Mouse (Mus musculus) B cell, adult (primary cell): ENCODE measurements around the gene Pabpn1l. TPM values are rescaled to one million over a fixed set of nuclear protein-coding genes. Genes with fewer than 3 reads are reported as not detected.

Experiments
- total RNA-seq: library from RNA; stranded (reverse); gene quantifications from 4 replicates; pipeline ENCODE4 v1.2.4, GENCODE M21; 2023; ENCODE audit not compliant: inconsistent age

Gene Pabpn1l
- total RNA-seq, result 0.48 TPM in 1 of 4 replicates, not detected in the others

DNA sequence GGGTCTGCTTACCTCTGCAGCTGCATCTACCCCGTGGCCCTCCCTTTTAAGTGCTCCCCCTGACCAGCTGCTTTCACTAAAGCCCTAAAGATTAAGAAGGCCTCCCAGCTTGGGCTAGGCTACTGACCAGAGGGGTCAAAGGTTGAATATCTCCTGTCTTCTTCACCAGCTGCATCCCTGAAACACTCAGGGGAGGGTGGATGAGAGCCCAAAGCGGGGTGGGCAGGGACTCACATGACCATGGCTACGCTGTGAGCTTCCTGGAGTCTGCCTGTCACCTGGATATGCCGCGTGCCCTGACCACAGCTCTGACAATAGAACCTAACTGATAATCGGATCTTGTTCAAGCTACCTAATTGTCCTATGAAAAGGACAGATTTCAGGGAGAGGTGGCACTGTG is at the start of gene Pabpn1l:
Gene Pabpn1l, minus strand, starts transcription at position 13 of the 400 bp plus-strand sequence.

DNA sequence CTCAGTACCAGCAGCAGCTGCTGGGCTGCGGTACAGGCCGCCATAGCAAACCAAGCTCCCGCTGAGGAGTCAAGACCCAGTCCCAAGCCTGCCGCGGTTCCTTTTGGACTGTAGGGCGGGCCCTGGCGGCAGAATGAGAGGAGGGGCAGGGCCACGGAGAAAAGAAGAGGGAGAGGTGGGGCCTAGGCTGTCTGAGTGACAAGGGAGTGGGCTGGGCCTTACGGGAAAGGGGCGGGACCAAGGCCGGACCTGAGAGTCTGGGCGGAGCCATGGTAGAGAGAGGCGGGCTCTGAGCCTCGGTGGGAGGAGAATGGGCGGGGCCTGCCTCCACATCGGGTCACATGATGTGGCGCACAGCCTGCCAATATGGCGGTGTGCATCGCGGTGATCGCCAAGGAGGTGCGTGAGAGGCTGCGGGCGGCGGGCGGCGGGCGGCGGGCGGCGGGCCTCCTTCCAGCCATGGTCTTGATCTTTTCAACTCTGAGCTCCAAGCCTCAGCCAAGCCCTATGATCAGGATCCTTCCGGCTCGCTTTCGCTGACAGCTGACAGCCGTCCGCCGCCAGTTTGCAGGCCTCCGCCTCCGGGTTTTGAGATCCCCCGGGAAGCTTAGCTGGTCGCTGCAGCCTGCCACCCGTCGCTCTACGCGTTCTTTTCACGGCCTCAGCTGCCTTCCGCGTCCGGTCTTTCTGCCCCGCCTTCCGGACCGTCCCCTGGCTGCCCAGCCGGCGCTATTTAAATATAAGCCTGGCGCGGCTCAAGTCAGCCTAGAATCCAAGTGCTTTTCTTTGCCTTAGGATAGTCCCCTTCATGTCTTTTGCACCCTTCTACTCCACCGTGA is 11.0 kb downstream of the Pabpn1l start, which contains the start of the genes Galns and Trappc2l:
Gene Galns, minus strand, starts transcription at position 169 of the 839 bp plus-strand sequence.
Gene Trappc2l, plus strand, starts transcription at position 346 of the 839 bp plus-strand sequence.

DNA sequence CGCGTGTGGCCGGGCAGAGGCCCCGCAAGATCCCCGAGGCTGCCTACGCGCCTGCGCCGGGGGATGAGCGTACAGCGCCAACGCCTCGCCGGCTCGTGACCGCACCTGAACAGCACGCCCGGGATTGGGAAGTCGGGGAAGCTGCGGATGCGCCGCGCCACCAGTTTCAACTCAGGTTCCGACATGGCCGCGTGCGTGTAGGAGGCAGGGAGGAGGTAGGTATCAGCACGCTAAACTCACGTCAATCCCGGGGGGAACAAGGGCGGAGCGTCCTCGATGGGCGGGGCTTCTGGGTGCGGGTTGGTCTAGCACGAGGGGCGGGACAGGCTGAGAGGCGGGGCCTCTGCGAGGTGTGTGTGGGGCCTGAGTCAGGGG is 45.9 kb downstream of the Pabpn1l start, which contains the start of gene Aprt:
Gene Aprt, minus strand, starts transcription at position 262 of the 375 bp plus-strand sequence.

Other genes starting within 250 kb of the Pabpn1l start
- 97.1 to 111 TPM (median 102 TPM) in 4 replicates for gene Zc3h18, start 246.1 kb downstream of the Pabpn1l start, total RNA-seq
- 0.83 to 2.5 TPM (median 1.8 TPM) in 3 of 4 replicates, not detected in the other for gene Il17c, start 200.7 kb downstream of the Pabpn1l start, total RNA-seq
- gene Cyba, start 189.8 kb downstream of the Pabpn1l start, total RNA-seq, result 306 to 340 TPM (median 317 TPM) in 4 replicates
- gene Mvd, start 179.3 kb downstream of the Pabpn1l start, total RNA-seq, result 4.8 to 6.9 TPM (median 6.2 TPM) in 4 replicates
- gene Snai3, start 162.0 kb downstream of the Pabpn1l start, total RNA-seq, result 3.1 to 4.4 TPM (median 3.9 TPM) in 4 replicates
- 38.7 to 43.7 TPM (median 41.0 TPM) in 4 replicates for gene Rnf166, start 146.7 kb downstream of the Pabpn1l start, total RNA-seq
- 57.5 to 66.9 TPM (median 58.8 TPM) in 4 replicates for gene Ctu2, start 146.6 kb downstream of the Pabpn1l start, total RNA-seq
- gene Piezo1, start 71.4 kb downstream of the Pabpn1l start, total RNA-seq, result 50.5 to 55.1 TPM (median 53.3 TPM) in 4 replicates
- 154 to 175 TPM (median 169 TPM) in 4 replicates for gene Cdt1, start 54.7 kb downstream of the Pabpn1l start, total RNA-seq
- 78.0 to 94.8 TPM (median 88.3 TPM) in 4 replicates for gene Aprt, start 45.8 kb downstream of the Pabpn1l start, total RNA-seq
- gene Galns, start 11.3 kb downstream of the Pabpn1l start, total RNA-seq, result 26.1 to 34.6 TPM (median 27.1 TPM) in 4 replicates
- 44.4 to 55.6 TPM (median 52.9 TPM) in 4 replicates for gene Trappc2l, start 11.1 kb downstream of the Pabpn1l start, total RNA-seq
- 58.9 to 63.9 TPM (median 60.8 TPM) in 4 replicates for gene Cbfa2t3, start 76.4 kb upstream of the Pabpn1l start, total RNA-seq
- gene Acsf3, start 152.7 kb upstream of the Pabpn1l start, total RNA-seq, result 16.6 to 19.5 TPM (median 18.2 TPM) in 4 replicates
- gene Cdh15, start 225.2 kb upstream of the Pabpn1l start, total RNA-seq, result 0.16 TPM in 1 of 4 replicates, not detected in the others